Mouse (Mus musculus): ENCODE data around the gene Tgfa. TPM values are rescaled to one million over a fixed set of nuclear protein-coding genes. Genes with fewer than 3 reads are reported as not detected.

Gene Tgfa
- polyA plus RNA-seq, 1 experiment, result 0.20 TPM

DNA sequence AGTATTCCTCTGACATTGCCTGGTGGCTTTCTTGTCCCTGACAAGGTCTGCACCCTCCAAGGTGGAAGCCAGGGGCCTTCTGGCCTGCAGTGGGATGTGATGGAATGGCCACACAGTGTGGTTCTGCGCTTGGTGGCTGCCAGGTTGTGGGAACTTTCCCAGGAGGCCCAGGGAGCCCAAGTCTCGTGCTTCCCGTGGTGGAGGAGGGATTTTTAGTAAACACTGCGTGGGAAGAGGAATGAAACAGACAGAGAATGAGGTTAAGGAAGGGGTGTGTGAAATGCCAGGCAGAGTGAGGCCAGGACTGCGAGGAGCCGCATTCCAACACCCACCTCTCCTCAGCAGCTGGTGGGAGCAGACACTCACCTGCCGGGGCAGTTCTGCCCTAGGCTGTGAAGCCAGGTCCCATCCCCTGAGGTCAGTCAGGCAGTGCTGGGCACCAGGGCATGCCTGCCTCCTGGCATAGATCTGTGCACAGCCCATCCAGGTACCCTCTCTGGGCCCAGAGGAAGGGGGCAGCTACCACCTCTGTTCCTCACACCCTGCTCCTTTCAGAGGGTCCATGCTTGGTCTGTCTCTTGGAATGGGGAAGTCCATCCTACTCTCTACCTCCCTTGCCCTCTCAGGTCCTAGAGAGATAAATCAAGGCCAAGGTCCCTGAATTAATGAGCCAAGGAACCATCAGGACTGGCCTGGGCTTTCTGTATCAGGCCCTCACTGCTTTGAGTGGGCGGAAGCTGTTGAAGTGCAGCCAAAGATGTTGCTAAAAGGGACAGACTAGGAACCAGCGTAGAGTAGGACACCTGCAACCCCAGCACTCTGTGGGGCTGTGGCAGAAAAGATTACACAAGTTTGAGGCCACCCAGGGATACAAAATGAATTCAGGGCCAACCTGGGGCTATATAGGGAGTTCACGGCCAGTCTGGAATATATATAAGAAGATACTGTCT is 57.4 kb downstream of the Tgfa start:
- H3K4me2 ChIP-seq (ENCODE audit: low read depth), result no peak overlapping the region
- no peaks in the 10 kb centered on the region for H3K79me2 ChIP-seq (ENCODE audit: control insufficient read depth, insufficient read depth)
- H3K36me3 ChIP-seq (ENCODE audit: control insufficient read depth, insufficient read depth), result no peaks in the 10 kb centered on the region
- H3ac ChIP-seq (ENCODE audit: control insufficient read depth, insufficient read length), result no peak overlapping the region
- TF ChIP-seq E2F4 (IDR thresholded peaks at IDR 0.05; ENCODE audit: insufficient read depth), result no peak
- TF ChIP-seq CEBPB (IDR thresholded peaks at IDR 0.05; ENCODE audit: insufficient read depth, poor library complexity, severe bottlenecking), result no peak
- no peak for TF ChIP-seq USF1 (IDR thresholded peaks at IDR 0.05; ENCODE audit: low read depth)
- peak in 1 of 3 experiments; percentile 44 for TF ChIP-seq MYOD1 (IDR thresholded peaks at IDR 0.05; ENCODE audit: control insufficient read depth in 1 of 3, insufficient read length in 2 of 3, low read depth in 2 of 3)
- TF ChIP-seq TCF3 (IDR thresholded peaks at IDR 0.05; ENCODE audit: insufficient read length, low read depth), result no peak
- peak in 1 of 3 experiments; percentile 50 for TF ChIP-seq MYOG (IDR thresholded peaks at IDR 0.05; ENCODE audit: control insufficient read depth in 1 of 3, insufficient read depth in 1 of 3, insufficient read length in 2 of 3, low read depth in 2 of 3)
- H3K4me3 ChIP-seq, result no peak overlapping the region
- peaks cover 5% of the 10 kb centered on the region for H3K27me3 ChIP-seq (ENCODE audit: control insufficient read depth, insufficient read depth, insufficient read length)

DNA sequence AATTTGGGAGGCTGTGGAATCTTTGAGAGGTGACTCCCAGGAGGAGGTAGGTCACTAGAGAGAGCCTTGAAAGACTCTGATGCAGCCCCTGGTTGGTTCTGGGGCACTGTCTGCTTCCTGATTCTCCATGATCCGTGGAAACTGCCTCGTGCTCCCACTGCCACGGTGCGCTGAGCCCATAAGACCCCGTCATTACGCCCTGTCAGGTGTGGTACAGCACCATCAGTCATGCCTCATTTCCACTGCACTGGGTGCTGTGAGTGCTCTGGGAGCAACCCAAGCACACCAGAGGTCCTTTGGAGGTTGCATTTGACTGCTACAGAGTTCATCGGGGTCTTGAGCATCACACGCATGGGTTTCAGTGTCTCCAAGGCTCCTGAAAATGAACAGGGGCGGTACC is 60.9 kb downstream of the Tgfa start:
- H3K4me2 ChIP-seq (ENCODE audit: low read depth), result no peak overlapping the region
- TF ChIP-seq CEBPB (IDR thresholded peaks at IDR 0.05; ENCODE audit: insufficient read depth, poor library complexity, severe bottlenecking) (no peak), TCF12 (IDR thresholded peaks at IDR 0.05; ENCODE audit: insufficient read depth, poor library complexity, severe bottlenecking) (no peak), POLR2AphosphoS2 (IDR thresholded peaks at IDR 0.05; ENCODE audit: insufficient read length, low read depth) (no peak), USF1 (IDR thresholded peaks at IDR 0.05; ENCODE audit: low read depth) (no peak), E2F4 (IDR thresholded peaks at IDR 0.05; ENCODE audit: insufficient read depth) (no peak), MYOG (IDR thresholded peaks at IDR 0.05; ENCODE audit: control insufficient read depth in 1 of 3, insufficient read depth in 1 of 3, insufficient read length in 2 of 3, low read depth in 2 of 3) (no peak), MYOD1 (IDR thresholded peaks at IDR 0.05; ENCODE audit: control insufficient read depth in 1 of 3, insufficient read length in 2 of 3, low read depth in 2 of 3) (no peak)
- no peaks in the 10 kb centered on the region for H3K36me3 ChIP-seq (ENCODE audit: control insufficient read depth, insufficient read depth)
- no peak overlapping the region for H3ac ChIP-seq (ENCODE audit: control insufficient read depth, insufficient read length)
- H3K27me3 ChIP-seq (ENCODE audit: control insufficient read depth, insufficient read depth, insufficient read length), result no peaks in the 10 kb centered on the region
- no peak overlapping the region for H3K4me3 ChIP-seq
- no peaks in the 10 kb centered on the region for H3K79me2 ChIP-seq (ENCODE audit: control insufficient read depth, insufficient read depth)

DNA sequence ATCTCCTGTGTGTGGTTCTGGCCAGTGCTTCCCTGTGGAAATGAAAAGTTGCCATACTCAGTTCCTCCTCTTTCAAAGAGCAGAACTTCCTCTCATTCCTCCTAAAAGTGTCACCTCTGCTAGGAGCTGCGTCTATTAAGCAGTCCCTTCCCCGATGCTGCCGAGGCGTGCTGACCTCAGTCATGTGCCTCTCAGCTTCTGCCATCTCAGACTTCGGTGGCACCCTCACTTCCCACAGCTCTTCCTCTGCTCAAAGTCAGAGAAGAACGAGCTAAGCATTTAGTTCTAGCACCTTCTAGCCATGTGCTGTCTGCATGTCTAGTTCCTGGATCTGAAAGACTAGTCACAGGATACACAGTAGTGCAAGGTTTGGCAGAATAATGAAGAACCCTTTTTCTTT is 64.2 kb downstream of the Tgfa start:
- no peaks in the 10 kb centered on the region for H3K79me2 ChIP-seq (ENCODE audit: control insufficient read depth, insufficient read depth)
- H3ac ChIP-seq (ENCODE audit: control insufficient read depth, insufficient read length), result no peak overlapping the region
- no peaks in the 10 kb centered on the region for H3K36me3 ChIP-seq (ENCODE audit: control insufficient read depth, insufficient read depth)
- H3K4me3 ChIP-seq, result no peak overlapping the region
- no peaks in the 10 kb centered on the region for H3K27me3 ChIP-seq (ENCODE audit: control insufficient read depth, insufficient read depth, insufficient read length)
- TF ChIP-seq MAX (IDR thresholded peaks at IDR 0.05; ENCODE audit: low read depth) (no peak), E2F4 (IDR thresholded peaks at IDR 0.05; ENCODE audit: insufficient read depth) (no peak), SRF (IDR thresholded peaks at IDR 0.05; ENCODE audit: control insufficient read depth, insufficient read length, low read depth) (no peak), REST (IDR thresholded peaks at IDR 0.05; ENCODE audit: insufficient read depth, insufficient read length) (no peak), CEBPB (IDR thresholded peaks at IDR 0.05; ENCODE audit: insufficient read depth, poor library complexity, severe bottlenecking) (no peak), TCF3 (IDR thresholded peaks at IDR 0.05; ENCODE audit: insufficient read length, low read depth) (no peak), POLR2AphosphoS2 (IDR thresholded peaks at IDR 0.05; ENCODE audit: insufficient read length, low read depth) (no peak), USF1 (IDR thresholded peaks at IDR 0.05; ENCODE audit: low read depth) (no peak), POLR2A (IDR thresholded peaks at IDR 0.05; ENCODE audit: insufficient read length, low read depth) (no peak), MYOD1 (IDR thresholded peaks at IDR 0.05; ENCODE audit: control insufficient read depth in 1 of 3, insufficient read length in 2 of 3, low read depth in 2 of 3) (no peak), MYOG (IDR thresholded peaks at IDR 0.05; ENCODE audit: control insufficient read depth in 1 of 3, insufficient read depth in 1 of 3, insufficient read length in 2 of 3, low read depth in 2 of 3) (no peak)
- H3K4me2 ChIP-seq (ENCODE audit: low read depth), result no peak overlapping the region

DNA sequence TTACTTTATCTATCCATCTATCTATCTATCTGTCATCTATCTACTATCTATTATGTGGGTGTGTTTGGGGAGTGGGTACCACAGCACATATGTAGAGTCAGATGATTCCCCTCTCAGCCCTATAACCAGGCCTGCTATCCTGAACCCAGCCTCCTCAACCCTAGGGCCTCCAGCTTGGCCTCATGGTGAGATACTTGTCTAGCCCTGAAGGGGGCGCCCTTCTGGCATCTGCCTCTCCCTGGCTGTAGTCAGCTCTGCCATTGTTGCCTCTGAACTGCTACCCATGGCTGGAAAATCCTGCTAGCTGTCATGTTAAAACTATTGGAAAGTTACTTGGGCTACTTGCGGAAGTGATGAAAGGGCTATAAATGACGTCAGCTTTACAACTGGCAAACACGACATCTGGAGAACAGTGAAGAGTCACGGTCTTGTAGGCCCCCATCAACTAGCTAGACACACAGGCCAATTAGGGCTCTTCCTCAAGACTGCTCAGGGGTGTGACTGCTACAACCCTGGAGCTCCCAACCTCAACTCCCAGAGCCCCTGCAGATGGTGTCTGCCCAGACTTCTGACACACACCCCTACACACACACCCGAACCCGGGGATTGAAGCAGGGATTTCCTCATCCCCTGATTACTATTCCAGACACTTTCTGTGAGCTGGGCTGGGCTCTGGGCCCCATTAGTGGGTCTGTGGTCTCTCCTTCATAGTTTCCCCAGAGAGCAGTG is 65.5 kb downstream of the Tgfa start:
- TF ChIP-seq USF1 (IDR thresholded peaks at IDR 0.05; ENCODE audit: low read depth) (no peak), TCF12 (IDR thresholded peaks at IDR 0.05; ENCODE audit: insufficient read depth, poor library complexity, severe bottlenecking) (no peak), CEBPB (IDR thresholded peaks at IDR 0.05; ENCODE audit: insufficient read depth, poor library complexity, severe bottlenecking) (no peak), POLR2AphosphoS2 (IDR thresholded peaks at IDR 0.05; ENCODE audit: insufficient read length, low read depth) (no peak), REST (IDR thresholded peaks at IDR 0.05; ENCODE audit: insufficient read depth, insufficient read length) (no peak), POLR2A (IDR thresholded peaks at IDR 0.05; ENCODE audit: insufficient read length, low read depth) (no peak), SRF (IDR thresholded peaks at IDR 0.05; ENCODE audit: control insufficient read depth, insufficient read length, low read depth) (no peak), E2F4 (IDR thresholded peaks at IDR 0.05; ENCODE audit: insufficient read depth) (no peak), TCF3 (IDR thresholded peaks at IDR 0.05; ENCODE audit: insufficient read length, low read depth) (no peak), MAX (IDR thresholded peaks at IDR 0.05; ENCODE audit: low read depth) (no peak), MYOG (IDR thresholded peaks at IDR 0.05; ENCODE audit: control insufficient read depth in 1 of 3, insufficient read depth in 1 of 3, insufficient read length in 2 of 3, low read depth in 2 of 3) (no peak)
- Histone ChIP-seq H3K36me3 (ENCODE audit: control insufficient read depth, insufficient read depth) (no peaks in the 10 kb centered on the region), H3K4me3 (no peak overlapping the region), H3K27me3 (ENCODE audit: control insufficient read depth, insufficient read depth, insufficient read length) (peaks cover 1% of the 10 kb centered on the region), H3ac (ENCODE audit: control insufficient read depth, insufficient read length) (no peak overlapping the region), H3K4me2 (ENCODE audit: low read depth) (no peak overlapping the region), H3K79me2 (ENCODE audit: control insufficient read depth, insufficient read depth) (no peaks in the 10 kb centered on the region)
